Mouse (Mus musculus) urinary bladder, postnatal 4 days (tissue): ENCODE data around the gene Tent4a.

Experiments used
- DNase-seq, 2 experiments: peaks; one replicate each; pipeline ENCODE4 v3.0.0; 2021 to 2022; ENCODE audit warnings: low spot score in 2 of 2

The Tent4a gene

GRCm38 (mm10) chr13:69519137-69519536 lies 15.3 kb downstream of the Tent4a start:
- DNase-seq: no peak

GRCm38 (mm10) chr13:69517445-69517844 lies 17.0 kb downstream of the Tent4a start:
- DNase-seq: no peak

- no peak for DNase-seq
Measured at GRCm38 (mm10) chr13:69515091-69515490, 19.3 kb downstream of the Tent4a start.

- DNase-seq: no peak
Measured at GRCm38 (mm10) chr13:69509391-69510244, 24.8 kb downstream of the Tent4a start.

GRCm38 (mm10) chr13:69507666-69508065 lies 26.8 kb downstream of the Tent4a start:
- DNase-seq: no peak

- no peak for DNase-seq
Measured at GRCm38 (mm10) chr13:69506341-69507086, 27.9 kb downstream of the Tent4a start.

GRCm38 (mm10) chr13:69502863-69503262 lies 31.6 kb downstream of the Tent4a start:
- DNase-seq: no peak

GRCm38 (mm10) chr13:69502157-69502750 lies 32.2 kb downstream of the Tent4a start:
- no peak for DNase-seq

- no peak for DNase-seq
Measured at GRCm38 (mm10) chr13:69498276-69498675, 36.1 kb downstream of the Tent4a start.

GRCm38 (mm10) chr13:69492876-69493463 lies 41.4 kb downstream of the Tent4a start:
- no peak for DNase-seq

- no peak for DNase-seq
Measured at GRCm38 (mm10) chr13:69489777-69490176, 44.6 kb downstream of the Tent4a start.

- no peak for DNase-seq
Measured at GRCm38 (mm10) chr13:69488565-69489255, 45.7 kb downstream of the Tent4a start.

GRCm38 (mm10) chr13:69487611-69488275 lies 46.7 kb downstream of the Tent4a start:
- no peak for DNase-seq

- DNase-seq: no peak
Measured at GRCm38 (mm10) chr13:69487108-69487507, 47.3 kb downstream of the Tent4a start.

- no peak for DNase-seq
Measured at GRCm38 (mm10) chr13:69485833-69486232, 48.6 kb downstream of the Tent4a start.

- DNase-seq: no peak
Measured at GRCm38 (mm10) chr13:69485326-69485725, 49.1 kb downstream of the Tent4a start.

- DNase-seq: no peak
Measured at GRCm38 (mm10) chr13:69482751-69483150, 51.7 kb downstream of the Tent4a start.

- DNase-seq: no peak
Measured at GRCm38 (mm10) chr13:69481634-69482505, 52.5 kb downstream of the Tent4a start.

- DNase-seq: no peak
Measured at GRCm38 (mm10) chr13:69481026-69481425, 53.4 kb downstream of the Tent4a start.

- no peak for DNase-seq
Measured at GRCm38 (mm10) chr13:69479906-69480305, 54.5 kb downstream of the Tent4a start.
